Mouse (Mus musculus) hindbrain, embryonic 15.5 days (tissue): ENCODE data around the gene Dgkq. TPM values are rescaled to one million over a fixed set of nuclear protein-coding genes. Genes with fewer than 3 reads are reported as not detected.
A peak's percentile ranks its signal among the peaks of the same experiment; 100 is the strongest.

ENCODE experiments used
- ATAC-seq: fragments of 200-750 bp; cut with Nextera tagmentation; 2 replicates; pipeline ENCODE4 v1.8.0; 2017; ENCODE audit warnings: low read depth, moderate number of reproducible peaks, moderate TSS enrichment; ENCODE audit not compliant: low FRiP score
- H3K27ac ChIP-seq: fragments of 300-500 bp; sonication (generic); replicated peaks from 2 replicates; pipeline ENCODE4 v1.5.1; 2015; ENCODE audit warnings: mild to moderate bottlenecking, inconsistent platforms
- H3K27me3 ChIP-seq: fragments of 300-500 bp; sonication (generic); 2 replicates; pipeline ENCODE4 v1.6.1; 2015; ENCODE audit warnings: control low read depth, inconsistent platforms
- H3K36me3 ChIP-seq: fragments of 300-500 bp; sonication (generic); 2 replicates; pipeline ENCODE4 v1.6.1; 2015; ENCODE audit warnings: control low read depth, inconsistent platforms
- H3K4me1 ChIP-seq: fragments of 300-500 bp; sonication (generic); replicated peaks from 2 replicates; pipeline ENCODE4 v1.6.1; 2015; ENCODE audit warnings: control low read depth, inconsistent platforms
- H3K4me2 ChIP-seq: fragments of 300-500 bp; sonication (generic); 2 replicates; pipeline ENCODE4 v1.6.1; 2015; ENCODE audit warnings: moderate library complexity, mild to moderate bottlenecking, inconsistent platforms
- H3K4me3 ChIP-seq: fragments of 300-500 bp; sonication (generic); 2 replicates; pipeline ENCODE4 v1.5.1; 2015; ENCODE audit warnings: mild to moderate bottlenecking, inconsistent platforms
- H3K9ac ChIP-seq: fragments of 300-500 bp; sonication (generic); 2 replicates; pipeline ENCODE4 v1.6.1; 2015; ENCODE audit warnings: inconsistent platforms
- H3K9me3 ChIP-seq: fragments of 300-500 bp; sonication (generic); 2 replicates; pipeline ENCODE4 v1.6.1; 2016; ENCODE audit warnings: control low read depth, inconsistent platforms
- WGBS: fragments of 180-500 bp; shearing (Covaris S2); methylation state at CpG from one replicate; pipeline ENCODE4 v1.1.7; 2015; 5-methylcytosine and 5-hydroxymethylcytosine counted together
- polyA plus RNA-seq: library from polyadenylated mRNA; unstranded; fragments of >200 nt; fragmentation: Nextera tagmentation; extraction: Ambion mirVana; gene quantifications from 2 replicates; pipeline ENCODE4 v1.2.1, GENCODE M21; 2015

Gene Dgkq
- polyA plus RNA-seq, 1 experiment from 2014 or later, result 32.9 TPM

GRCm38 (mm10) chr5:108628891-108629633 is 40.4 kb downstream of the Dgkq start:
- H3K4me1 ChIP-seq, result peaks cover 31% of the 10 kb centered on the region
- no peaks in the 10 kb centered on the region for H3K9me3 ChIP-seq
- peaks cover 7% of the 10 kb centered on the region for H3K36me3 ChIP-seq
- ATAC-seq, result peak; percentile 90
- H3K4me2 ChIP-seq, result peak overlapping the region; percentile 88
- no peaks in the 10 kb centered on the region for H3K27me3 ChIP-seq
- H3K4me3 ChIP-seq, result peak overlapping the region; percentile 88
- WGBS, result 2% methylated on average over 32 of the region's 32 CpGs
- H3K9ac ChIP-seq, result peak overlapping the region; percentile 98
- H3K27ac ChIP-seq, result peak overlapping the region; percentile 92

GRCm38 (mm10) chr5:108626050-108626660 is 43.3 kb downstream of the Dgkq start:
- WGBS, result 86% methylated on average over 4 of the region's 4 CpGs
- H3K9ac ChIP-seq, result no peak overlapping the region

GRCm38 (mm10) chr5:108621870-108622269 is 47.6 kb downstream of the Dgkq start:
- no peak overlapping the region for H3K4me3 ChIP-seq
- H3K36me3 ChIP-seq, result peaks cover 54% of the 10 kb centered on the region
- WGBS, result 90% methylated on average over 2 of the region's 2 CpGs
- H3K4me2 ChIP-seq, result no peak overlapping the region
- 0 out of 2 replicates have a peak, but pooled peaks cover 3% of the 10 kb centered on the region for H3K4me1 ChIP-seq
- H3K27me3 ChIP-seq, result no peaks in the 10 kb centered on the region
- no peaks in the 10 kb centered on the region for H3K9me3 ChIP-seq
- no peak for ATAC-seq
- no peak overlapping the region for H3K27ac ChIP-seq
- no peak overlapping the region for H3K9ac ChIP-seq

More at GRCm38 (mm10) chr5:108626050-108626660, 43.3 kb downstream of the Dgkq start:
- no peak overlapping the region for H3K4me3 ChIP-seq
- H3K4me2 ChIP-seq, result no peak overlapping the region
- H3K9me3 ChIP-seq, result no peaks in the 10 kb centered on the region
- ATAC-seq, result no peak
- peaks cover 31% of the 10 kb centered on the region for H3K4me1 ChIP-seq
- H3K27ac ChIP-seq, result no peak overlapping the region
- no peaks in the 10 kb centered on the region for H3K27me3 ChIP-seq
- H3K36me3 ChIP-seq, result peaks cover 33% of the 10 kb centered on the region

GRCm38 (mm10) chr5:108610426-108610825 is 59.0 kb downstream of the Dgkq start:
- H3K9ac ChIP-seq, result no peak overlapping the region
- H3K4me3 ChIP-seq, result no peak overlapping the region
- no peak for ATAC-seq
- H3K4me1 ChIP-seq, result no peaks in the 10 kb centered on the region
- H3K4me2 ChIP-seq, result no peak overlapping the region
- H3K27me3 ChIP-seq, result no peaks in the 10 kb centered on the region
- no peaks in the 10 kb centered on the region for H3K9me3 ChIP-seq
- no peak overlapping the region for H3K27ac ChIP-seq
- WGBS, result 100% methylated on average over 1 of the region's 1 CpGs
- peaks cover 93% of the 10 kb centered on the region for H3K36me3 ChIP-seq

- no peak overlapping the region for H3K4me3 ChIP-seq
- no peak overlapping the region for H3K27ac ChIP-seq
- WGBS, result 94% methylated on average over 9 of the region's 9 CpGs
- no peaks in the 10 kb centered on the region for H3K4me1 ChIP-seq
- H3K4me2 ChIP-seq, result no peak overlapping the region
- no peak for ATAC-seq
- H3K9me3 ChIP-seq, result no peaks in the 10 kb centered on the region
- H3K9ac ChIP-seq, result no peak overlapping the region
- no peaks in the 10 kb centered on the region for H3K27me3 ChIP-seq
- H3K36me3 ChIP-seq, result peaks cover 97% of the 10 kb centered on the region
These were observed 66.9 kb downstream of the Dgkq start for GRCm38 (mm10) chr5:108602537-108602936.

- no peaks in the 10 kb centered on the region for H3K4me1 ChIP-seq
- no peak for ATAC-seq
- no peaks in the 10 kb centered on the region for H3K9me3 ChIP-seq
- no peak overlapping the region for H3K27ac ChIP-seq
- H3K4me2 ChIP-seq, result no peak overlapping the region
- H3K27me3 ChIP-seq, result no peaks in the 10 kb centered on the region
- WGBS, result 82% methylated on average over 1 of the region's 1 CpGs
- peaks cover 96% of the 10 kb centered on the region for H3K36me3 ChIP-seq
- no peak overlapping the region for H3K4me3 ChIP-seq
- no peak overlapping the region for H3K9ac ChIP-seq
These were observed 69.5 kb downstream of the Dgkq start for GRCm38 (mm10) chr5:108599923-108600322.

Other genes with a start within 250 kb of the Dgkq start
- gene Atp5k, start 235.2 kb downstream of the Dgkq start, polyA plus RNA-seq, result 430 and 504 TPM in 2 replicates
- 0.09 and 0.22 TPM in 2 replicates for gene Mfsd7a, start 220.8 kb downstream of the Dgkq start, polyA plus RNA-seq
- gene Pcgf3, start 208.4 kb downstream of the Dgkq start, polyA plus RNA-seq, result 24.0 and 24.3 TPM in 2 replicates
- 170 and 187 TPM in 2 replicates for gene Cplx1, start 119.6 kb downstream of the Dgkq start, polyA plus RNA-seq
- 48.1 and 56.7 TPM in 2 replicates for gene Gak, start 39.9 kb downstream of the Dgkq start, polyA plus RNA-seq
- 26.3 and 27.1 TPM in 2 replicates for gene Tmem175, start 39.9 kb downstream of the Dgkq start, polyA plus RNA-seq
- 11.0 and 11.8 TPM in 2 replicates for gene Idua, start 9.3 kb downstream of the Dgkq start, polyA plus RNA-seq
- 3.0 and 4.1 TPM in 2 replicates for gene Slc26a1, start 5.9 kb upstream of the Dgkq start, polyA plus RNA-seq
- gene Fgfrl1, start 22.7 kb upstream of the Dgkq start, polyA plus RNA-seq, result 8.1 and 8.9 TPM in 2 replicates
- not detected in 2 replicates for gene Rnf212, start 105.3 kb upstream of the Dgkq start, polyA plus RNA-seq
- gene Tmed11, start 125.7 kb upstream of the Dgkq start, polyA plus RNA-seq, result not detected in 2 replicates
- gene Vmn2r8, start 139.2 kb upstream of the Dgkq start, polyA plus RNA-seq, result not detected in 2 replicates
- not detected in 2 replicates for gene Vmn2r9, start 182.9 kb upstream of the Dgkq start, polyA plus RNA-seq